Mouse (Mus musculus) lung, postnatal 14 days (tissue): ENCODE results near the gene Npl.
"Not testable (repeated sequence)": the region's sequence is repeated elsewhere in the genome, so short reads cannot be mapped to it uniquely, and the experiment has no call there.

ENCODE experiments used
- DNase-seq: peaks from one replicate; pipeline ENCODE4 v3.0.0; 2021

The Npl gene

GRCm38 (mm10) chr1:153540753-153541152 is 9.1 kb downstream of the Npl start:
- no peak for DNase-seq

- no peak for DNase-seq
Measured at GRCm38 (mm10) chr1:153539739-153540333, 10.0 kb downstream of the Npl start.

- no peak for DNase-seq
Measured at GRCm38 (mm10) chr1:153535611-153536010, 14.2 kb downstream of the Npl start.

- not testable (repeated sequence) for DNase-seq
Measured at GRCm38 (mm10) chr1:153532896-153533295, 16.9 kb downstream of the Npl start.

- DNase-seq: peak; percentile 25
Measured at GRCm38 (mm10) chr1:153532234-153532841, 17.5 kb downstream of the Npl start.

GRCm38 (mm10) chr1:153531677-153532233 is 18.1 kb downstream of the Npl start:
- no peak for DNase-seq

- no peak for DNase-seq
Measured at GRCm38 (mm10) chr1:153522116-153522515, 27.7 kb downstream of the Npl start.

- no peak for DNase-seq
Measured at GRCm38 (mm10) chr1:153515368-153515767, 34.5 kb downstream of the Npl start.

- DNase-seq: no peak
Measured at GRCm38 (mm10) chr1:153510330-153511009, 39.4 kb downstream of the Npl start.

GRCm38 (mm10) chr1:153509569-153509968 is 40.3 kb downstream of the Npl start:
- DNase-seq: not testable (repeated sequence)

- DNase-seq: no peak
Measured at GRCm38 (mm10) chr1:153509012-153509411, 40.8 kb downstream of the Npl start.

GRCm38 (mm10) chr1:153506266-153506665 is 43.6 kb downstream of the Npl start:
- no peak for DNase-seq

GRCm38 (mm10) chr1:153501644-153502321 is 48.1 kb downstream of the Npl start:
- DNase-seq: no peak

- no peak for DNase-seq
Measured at GRCm38 (mm10) chr1:153500030-153500429, 49.8 kb downstream of the Npl start.

GRCm38 (mm10) chr1:153496030-153496429 is 53.8 kb downstream of the Npl start:
- DNase-seq: no peak

GRCm38 (mm10) chr1:153493931-153494330 is 55.9 kb downstream of the Npl start:
- no peak for DNase-seq

GRCm38 (mm10) chr1:153493338-153493737 is 56.5 kb downstream of the Npl start:
- no peak for DNase-seq

- DNase-seq: no peak
Measured at GRCm38 (mm10) chr1:153491822-153492221, 58.0 kb downstream of the Npl start.

- no peak for DNase-seq
Measured at GRCm38 (mm10) chr1:153491345-153491744, 58.5 kb downstream of the Npl start.

- no peak for DNase-seq
Measured at GRCm38 (mm10) chr1:153489963-153490362, 59.9 kb downstream of the Npl start.

GRCm38 (mm10) chr1:153489540-153489939 is 60.3 kb downstream of the Npl start:
- DNase-seq: no peak

- peak; percentile 33 for DNase-seq
Measured at GRCm38 (mm10) chr1:153489132-153489531, 60.7 kb downstream of the Npl start.

GRCm38 (mm10) chr1:153487500-153487879 is 62.4 kb downstream of the Npl start, which contains the start of gene Dhx9:
Gene Dhx9, minus strand, starts transcription at chr1:153487660.
- DNase-seq: peak; percentile 99
